Mouse (Mus musculus) urinary bladder, adult 2 months (tissue): ENCODE measurements around the gene Slc2a13. TPM values are rescaled to one million over a fixed set of nuclear protein-coding genes. Genes with fewer than 3 reads are reported as not detected.

Experiments
- DNase-seq: peaks from one replicate; pipeline ENCODE4 v3.0.0; 2022; ENCODE audit warnings: low spot score
- polyA plus RNA-seq: library from polyadenylated mRNA; depleted of rRNA; stranded (reverse); fragments of >200 nt; gene quantifications from 2 replicates; pipeline ENCODE4 v1.2.3, GENCODE M21; 2012

Slc2a13 gene
- polyA plus RNA-seq, 1 experiment = 2.8 TPM

DNA sequence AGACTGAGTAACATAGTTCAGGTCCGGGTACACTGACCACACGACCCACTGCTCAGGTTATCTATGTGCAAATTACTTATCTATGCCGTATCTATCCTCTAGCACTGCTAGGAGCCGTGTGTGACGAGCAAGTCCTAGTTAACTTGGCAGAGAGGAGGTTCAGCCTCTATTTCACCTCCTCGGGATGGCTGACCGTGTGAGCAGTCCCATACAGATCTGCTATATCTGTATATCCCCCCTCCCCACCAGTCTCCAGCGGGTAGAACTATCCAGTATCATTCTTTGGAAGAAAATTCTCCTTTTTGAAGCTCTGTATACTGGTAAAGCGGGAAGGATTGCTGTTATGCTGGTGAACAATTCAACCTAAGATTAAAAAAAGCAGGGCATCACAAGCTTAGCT lies 70.8 kb downstream of the Slc2a13 start:
- no peak for DNase-seq

DNA sequence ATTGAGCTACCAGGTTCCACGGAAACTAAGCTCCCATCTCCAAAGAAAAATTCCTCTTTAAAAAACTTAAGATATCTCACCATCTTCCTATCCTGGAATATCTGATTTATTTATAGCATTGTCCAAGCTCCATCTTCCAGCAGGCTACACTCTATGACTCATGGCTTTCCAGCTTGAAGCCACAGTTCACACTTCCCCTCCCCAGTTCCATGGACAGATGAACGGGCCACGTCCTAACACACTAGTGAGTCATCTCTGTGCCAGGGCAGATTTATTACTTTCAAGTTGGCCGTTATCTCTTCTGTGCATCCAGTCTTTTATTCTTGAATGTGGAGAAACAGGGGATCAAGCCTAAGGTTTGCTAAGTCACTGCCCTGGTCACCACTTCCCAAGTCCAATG lies 78.0 kb downstream of the Slc2a13 start:
- DNase-seq = no peak

DNA sequence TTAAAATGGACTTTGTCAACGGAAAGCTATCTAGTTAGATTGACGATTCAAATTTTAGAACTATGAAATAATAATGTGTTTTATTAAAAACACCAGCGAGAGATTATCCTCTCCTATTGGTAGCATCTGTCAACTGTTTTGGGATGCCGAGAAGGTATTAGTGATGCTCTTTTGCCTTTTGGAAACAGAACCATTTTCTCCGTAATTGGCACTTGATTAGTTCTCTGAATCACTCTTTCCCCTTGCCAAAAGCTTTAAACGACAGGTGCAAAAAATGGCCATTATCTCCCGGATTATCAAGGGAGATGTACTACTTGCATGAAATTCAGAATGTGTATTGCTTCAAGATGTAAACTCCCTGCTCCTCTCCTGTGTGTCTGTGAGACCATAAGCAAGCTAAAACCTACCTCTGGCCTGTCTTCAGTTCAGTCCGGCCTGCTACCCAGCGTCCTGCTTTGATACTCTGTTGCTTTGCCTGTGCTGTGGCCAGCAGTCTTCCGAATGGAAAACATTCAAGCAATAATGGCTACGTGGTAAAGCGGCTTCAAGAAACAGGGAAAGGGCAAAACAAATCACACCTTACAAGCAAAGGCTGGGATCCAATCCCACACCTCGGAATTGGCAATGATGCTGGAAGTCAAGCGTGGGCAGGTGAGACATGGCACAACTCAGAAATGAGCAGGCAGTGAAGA lies 93.0 kb downstream of the Slc2a13 start:
- no peak for DNase-seq

DNA sequence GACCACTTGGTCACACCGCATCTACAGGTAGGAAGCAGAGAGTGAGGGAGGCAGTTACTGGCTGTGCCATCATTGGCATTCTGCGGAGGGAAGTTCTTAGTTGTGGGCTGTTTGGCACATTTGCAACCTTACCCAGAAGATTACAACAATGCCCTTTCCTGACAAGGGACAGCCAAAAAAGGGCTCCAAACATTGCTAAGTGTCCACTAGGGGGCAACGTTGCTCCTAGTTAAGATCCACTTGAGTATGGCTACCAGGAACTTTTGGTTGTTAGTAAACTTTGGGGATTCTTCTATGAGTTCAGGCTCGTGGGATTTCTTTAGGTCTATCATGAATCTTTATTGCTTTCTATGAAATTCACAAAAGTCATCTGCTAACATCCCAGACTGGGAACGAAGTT lies 95.3 kb downstream of the Slc2a13 start:
- DNase-seq = no peak

DNA sequence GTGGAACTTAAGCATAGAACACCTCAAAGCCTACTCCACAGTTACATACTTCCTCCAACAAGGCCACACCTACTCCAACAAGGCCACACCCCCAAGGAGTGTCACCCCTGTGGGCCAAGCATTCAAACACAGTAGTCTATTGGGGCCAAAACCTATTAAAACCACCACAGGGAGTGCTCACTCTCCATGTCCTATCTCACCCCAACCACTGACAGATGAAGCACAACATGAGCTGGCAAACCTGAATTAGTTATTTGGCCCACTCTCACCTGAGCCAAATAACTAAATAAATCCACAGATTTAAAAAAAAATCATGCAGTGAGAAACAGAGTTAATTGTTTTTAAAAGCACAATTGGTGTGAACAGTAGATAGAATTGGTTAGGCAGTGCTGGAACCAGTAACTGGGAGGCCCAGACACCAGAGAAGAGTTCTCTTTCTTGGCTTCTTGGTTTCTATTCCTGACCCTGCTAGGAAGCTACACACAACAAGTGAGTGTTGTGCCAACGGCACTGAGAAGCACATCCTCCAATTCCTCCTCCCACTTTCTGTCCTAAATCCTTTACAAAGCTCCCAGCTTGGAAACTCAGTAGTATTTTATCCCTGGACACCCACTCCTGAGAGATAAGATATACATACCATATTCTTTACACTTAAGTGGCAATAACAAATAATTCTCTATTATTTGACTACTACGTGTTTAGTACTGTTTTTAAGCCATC lies 99.2 kb downstream of the Slc2a13 start:
- no peak for DNase-seq

DNA sequence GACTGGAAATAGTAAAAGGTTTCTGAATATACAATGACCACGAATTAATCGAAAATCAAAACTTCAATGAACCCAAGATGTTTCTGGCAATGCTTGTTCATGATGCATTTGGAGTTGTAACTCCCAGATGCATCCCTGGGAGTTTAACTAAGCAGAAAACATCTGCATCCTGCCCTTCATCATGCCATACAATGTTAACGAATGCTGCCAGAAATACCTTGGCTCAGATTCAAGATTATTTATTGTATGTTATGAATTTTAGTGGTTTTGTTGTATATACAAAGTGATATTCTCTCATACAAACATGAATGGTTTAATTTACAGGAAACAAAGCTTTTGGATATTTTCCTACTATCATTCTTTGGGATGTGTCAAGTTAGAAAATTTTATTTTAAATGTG lies 107.7 kb downstream of the Slc2a13 start:
- no peak for DNase-seq

DNA sequence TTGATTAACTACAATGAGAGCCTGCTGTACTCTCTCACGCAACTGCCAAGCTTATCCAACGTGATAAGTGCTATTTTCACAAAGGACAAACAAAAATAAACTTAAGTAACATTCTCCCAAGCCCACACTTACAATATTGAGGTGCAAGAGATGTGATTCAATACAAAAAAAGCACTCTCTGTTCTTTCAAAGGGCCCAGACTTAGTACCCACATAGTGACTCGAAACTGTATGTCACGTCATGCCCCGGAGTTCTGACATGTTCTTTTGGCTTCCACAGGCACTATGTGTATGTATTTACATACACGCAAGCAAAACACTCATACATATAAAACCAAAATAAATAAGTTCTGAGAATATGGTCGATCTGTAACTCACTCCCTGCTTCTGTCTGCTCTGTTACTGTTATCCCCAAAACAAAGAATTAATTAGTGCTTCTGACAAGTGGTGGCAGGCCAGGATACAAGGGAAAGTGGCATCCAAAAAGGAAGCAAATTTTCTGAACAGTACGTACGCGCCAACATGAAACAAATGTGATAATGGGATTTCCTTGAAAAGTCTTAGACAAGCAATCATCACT lies 109.1 kb downstream of the Slc2a13 start:
- no peak for DNase-seq

DNA sequence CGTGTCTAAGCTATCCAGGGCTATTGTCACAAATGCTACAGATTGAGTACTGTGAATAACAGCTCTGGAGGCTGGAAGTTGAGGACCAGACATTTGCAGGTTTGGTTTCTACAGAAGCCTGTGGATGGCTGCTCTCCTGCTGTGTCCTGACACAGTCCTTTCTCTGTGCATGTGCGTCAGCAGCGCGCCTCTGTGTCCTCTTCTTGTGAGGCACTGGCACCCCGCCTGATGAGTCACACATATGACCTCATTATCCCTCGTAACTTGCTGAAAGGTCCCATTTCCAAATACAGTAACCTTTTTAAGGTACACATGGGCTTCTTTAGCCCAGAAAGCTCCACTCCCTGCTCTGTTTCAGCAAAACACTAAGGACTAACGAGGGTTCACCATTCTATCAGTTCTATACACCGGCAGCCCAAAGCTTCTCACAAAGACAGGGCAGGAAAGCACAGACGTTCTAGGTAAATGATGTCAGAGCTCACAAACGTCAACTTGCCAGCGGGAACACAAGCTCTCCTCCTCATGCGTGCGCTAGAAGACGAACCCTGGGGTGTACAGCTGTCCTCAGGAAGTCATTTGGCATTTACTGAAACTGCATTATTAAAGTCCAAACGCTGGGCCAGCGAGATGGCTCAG lies 109.9 kb downstream of the Slc2a13 start:
- no peak for DNase-seq

DNA sequence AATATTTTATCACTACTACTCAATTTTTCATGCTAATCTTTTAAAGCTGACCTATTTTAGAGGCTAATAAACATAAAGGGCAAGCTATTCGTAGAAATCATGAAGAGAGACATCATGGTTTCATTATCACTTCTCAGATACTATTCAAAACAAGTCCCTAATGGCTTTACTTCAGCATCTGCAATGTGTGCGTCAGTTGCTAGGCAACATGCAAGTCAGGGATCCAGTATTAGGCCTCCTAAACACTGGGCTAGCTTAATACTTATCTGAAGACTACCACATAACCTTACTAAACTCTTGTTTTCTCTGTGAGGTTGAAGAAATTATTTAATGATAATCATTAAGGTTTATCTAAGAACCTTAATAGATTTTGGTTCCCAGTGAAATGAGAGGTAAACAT lies 111.1 kb downstream of the Slc2a13 start:
- DNase-seq = no peak

DNA sequence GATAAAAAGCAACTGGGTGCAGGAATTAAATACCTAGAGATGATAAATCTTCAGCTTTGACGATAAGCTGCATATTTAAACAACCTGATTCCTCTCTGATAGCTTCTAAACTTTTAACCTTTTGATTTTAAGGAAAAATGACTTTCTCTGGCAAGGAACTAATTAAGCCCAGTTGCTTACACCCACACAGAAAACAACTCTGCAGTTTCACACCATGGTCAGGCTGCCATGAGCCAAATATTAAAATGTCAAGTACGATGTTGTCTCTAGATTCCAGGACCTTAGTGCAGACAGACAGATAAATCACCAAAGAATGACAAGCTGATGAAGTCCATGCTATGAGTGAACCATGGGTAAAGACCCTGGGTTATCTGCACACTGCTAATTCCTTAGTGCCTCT lies 115.9 kb downstream of the Slc2a13 start:
- DNase-seq = no peak

DNA sequence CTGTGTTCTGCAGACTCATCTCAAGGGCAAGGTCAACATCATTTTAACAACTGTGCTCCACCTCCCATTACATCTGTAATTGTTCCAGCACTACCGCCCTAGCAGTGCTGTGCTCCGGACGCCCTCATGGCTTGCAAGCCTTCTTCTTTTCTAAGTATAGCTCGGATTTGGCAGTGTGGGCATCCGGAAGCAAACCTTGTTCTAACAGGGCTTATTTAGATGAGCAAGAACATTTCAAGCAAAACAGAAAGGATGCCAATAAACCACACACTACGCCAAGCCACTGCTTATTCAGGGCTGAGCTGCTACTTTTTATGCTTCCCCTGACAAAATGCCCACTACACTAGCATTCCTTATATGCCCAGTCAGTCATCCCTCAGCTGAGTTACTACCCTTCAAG lies 127.7 kb downstream of the Slc2a13 start:
- DNase-seq = no peak

DNA sequence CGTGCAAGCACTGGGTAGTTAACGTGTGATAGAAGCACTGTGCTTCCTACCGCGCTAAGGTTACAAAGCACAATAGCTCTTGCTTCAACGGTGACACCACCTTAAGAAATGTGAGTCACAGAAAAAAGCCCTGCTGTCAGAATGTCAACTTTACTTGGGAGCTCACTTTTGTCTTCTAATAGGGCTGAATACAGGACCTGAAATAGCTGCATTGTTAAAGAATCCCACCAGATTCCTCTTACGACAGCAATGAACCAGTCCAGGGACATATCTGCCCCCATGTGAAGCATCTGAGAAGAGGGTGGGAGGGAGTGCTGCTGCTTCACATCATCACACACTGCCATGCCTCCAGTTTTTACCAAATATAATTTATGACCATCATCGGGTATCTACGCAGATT lies 129.6 kb downstream of the Slc2a13 start:
- DNase-seq = no peak

DNA sequence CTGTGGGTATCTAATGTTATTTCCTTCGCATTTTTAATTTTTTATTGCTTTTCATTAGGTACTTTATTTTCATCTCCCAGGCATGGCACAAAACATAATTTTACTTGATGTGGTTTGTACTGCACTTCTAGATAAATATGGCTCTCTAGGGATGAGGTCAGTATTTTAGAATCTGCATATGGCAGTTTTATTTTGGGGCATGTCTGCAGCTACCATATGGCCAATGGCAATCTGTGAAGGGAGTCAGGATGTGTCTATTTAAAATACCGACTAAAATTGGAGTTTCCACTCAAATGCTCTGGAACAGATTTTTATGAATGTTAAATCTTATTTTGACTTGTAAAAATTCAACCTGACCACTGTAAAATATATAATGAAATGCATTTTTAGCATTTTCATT lies 133.2 kb downstream of the Slc2a13 start:
- DNase-seq = no peak

DNA sequence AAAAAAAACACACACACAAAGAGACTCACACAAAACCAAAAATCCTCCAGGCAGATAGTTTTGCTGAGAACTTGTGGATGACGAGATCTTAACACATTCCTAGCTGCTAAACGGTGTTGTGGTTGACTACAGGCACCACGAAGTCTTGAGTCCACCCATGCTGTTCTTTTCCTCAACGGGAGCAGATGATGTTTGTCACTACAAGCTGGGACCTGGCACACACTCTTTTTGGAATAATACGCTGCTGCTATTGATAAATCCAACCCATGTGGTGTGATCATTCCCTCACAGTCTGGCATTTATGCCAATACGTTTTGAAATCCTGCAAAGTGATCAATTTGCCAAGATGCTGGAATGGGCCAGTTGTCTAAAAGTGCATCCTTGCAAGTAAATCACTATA lies 147.6 kb downstream of the Slc2a13 start:
- no peak for DNase-seq

DNA sequence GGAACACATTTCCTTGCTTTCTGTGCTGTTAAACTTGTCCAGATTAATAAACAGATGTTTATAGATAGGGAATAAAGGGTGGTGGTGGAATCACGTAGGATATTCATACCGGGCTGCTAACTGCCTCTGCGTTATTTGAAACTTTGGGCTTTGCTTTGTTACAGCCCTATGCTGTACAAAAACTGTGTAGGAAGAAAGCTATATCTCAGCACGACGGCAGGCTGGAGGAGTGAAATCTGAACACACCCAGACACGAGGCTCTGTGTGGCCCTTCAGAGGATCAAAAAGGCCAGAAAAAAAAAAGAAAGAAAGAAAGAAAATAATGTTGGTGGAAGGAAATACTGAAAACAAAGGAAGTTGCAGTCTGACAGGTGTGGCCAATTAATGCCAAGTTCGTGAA lies 166.1 kb downstream of the Slc2a13 start:
- DNase-seq = no peak

DNA sequence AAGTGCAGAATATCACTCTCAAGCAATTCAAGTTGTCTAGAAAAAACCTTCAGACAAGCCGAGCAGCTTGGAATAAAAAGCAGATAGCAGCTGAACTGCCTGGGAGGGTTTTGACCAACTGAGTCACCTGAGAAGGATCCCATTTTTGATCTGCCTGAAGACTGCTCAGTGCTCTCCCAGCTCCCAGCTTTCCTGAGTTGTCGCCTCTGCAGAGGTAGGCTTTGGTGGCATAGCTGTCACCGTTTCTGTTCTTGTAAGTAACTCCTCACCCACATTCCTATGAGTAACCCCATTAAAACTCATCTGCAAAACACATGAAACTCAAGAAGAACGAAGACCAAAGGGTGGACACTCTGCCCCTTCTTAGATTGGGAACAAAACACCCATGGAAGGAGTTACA lies 177.9 kb downstream of the Slc2a13 start:
- DNase-seq = no peak

DNA sequence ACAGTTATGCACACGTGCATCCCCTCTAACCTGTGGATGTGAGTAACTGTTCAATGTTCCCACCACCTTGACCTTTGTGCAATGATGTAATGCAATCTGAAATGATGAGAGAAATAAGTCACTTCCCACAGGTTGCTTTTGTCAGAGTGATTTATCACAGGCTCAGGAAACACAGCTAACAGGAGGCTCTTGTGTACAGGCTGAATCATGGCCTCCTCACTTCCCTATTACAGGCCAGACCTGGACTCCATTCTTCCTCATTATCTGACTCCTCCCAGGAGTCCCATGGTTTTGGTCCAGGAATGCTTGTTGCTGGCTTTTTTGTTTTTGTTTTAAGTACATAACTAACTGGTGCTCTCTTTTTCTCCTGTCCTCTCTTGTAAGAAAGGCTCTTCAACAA lies 189.4 kb downstream of the Slc2a13 start:
- no peak for DNase-seq

DNA sequence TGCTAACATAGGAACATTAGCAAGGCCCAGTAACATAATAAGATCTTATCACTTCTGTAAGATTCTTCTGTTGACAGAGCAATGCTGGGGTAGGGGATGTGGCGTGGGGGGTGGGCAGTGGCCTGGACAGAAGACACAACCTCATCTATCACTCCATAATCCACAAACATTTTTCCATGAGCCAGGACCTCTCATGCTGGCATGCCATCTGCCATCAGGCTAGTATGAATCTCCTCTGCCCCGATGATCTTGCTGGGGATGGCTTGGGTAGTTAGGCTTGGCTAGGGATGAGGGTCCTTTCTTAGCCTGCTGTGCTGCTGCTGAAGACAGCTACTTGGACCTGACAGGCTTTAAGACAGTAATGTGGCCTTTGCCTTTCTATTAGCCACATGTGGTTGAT lies 190.5 kb downstream of the Slc2a13 start:
- no peak for DNase-seq

DNA sequence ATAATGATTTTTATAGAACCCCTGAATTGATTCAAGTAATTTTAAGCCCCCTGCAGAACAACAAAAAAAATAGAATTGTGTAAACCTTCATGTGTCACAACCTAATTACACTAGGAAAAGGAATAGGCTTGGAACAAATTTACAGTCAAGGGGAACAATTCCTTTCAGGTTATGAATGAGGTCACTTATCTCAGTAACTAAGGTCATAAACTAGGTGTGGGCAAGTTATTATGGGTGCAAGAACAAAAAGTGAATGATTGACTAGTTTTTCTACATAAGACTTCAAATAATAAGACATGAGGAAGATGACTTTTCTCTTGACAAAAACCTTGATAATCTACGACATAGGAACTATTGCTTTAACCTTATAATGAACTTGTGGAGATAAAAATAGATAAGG lies 191.2 kb downstream of the Slc2a13 start:
- DNase-seq = no peak

DNA sequence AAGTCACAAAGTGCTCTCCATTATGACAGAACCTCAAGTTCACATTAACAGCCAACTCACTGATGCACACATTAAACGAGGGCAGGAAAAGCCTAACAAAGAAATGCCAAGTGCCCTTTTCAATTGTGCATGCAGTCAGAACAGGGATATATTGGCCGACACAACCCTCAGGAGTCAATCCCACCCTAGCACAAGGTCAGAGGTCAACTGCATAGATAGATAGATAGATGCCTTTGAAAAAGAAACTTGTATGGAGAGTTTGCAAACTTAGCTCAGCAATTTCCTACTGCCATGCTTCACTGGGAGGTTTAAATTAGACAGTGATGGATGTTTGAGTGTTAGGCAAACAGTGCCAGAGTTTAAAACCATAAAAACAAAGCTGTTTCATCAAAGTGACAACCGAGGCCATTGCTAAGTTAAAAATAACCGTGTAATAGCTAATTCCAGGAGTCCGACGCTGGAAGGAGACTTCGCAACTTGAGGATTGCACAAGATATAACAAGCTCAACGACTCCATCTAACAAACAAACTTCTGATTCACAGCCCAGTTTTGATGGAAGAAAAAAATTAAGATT lies 194.2 kb downstream of the Slc2a13 start:
- no peak for DNase-seq

DNA sequence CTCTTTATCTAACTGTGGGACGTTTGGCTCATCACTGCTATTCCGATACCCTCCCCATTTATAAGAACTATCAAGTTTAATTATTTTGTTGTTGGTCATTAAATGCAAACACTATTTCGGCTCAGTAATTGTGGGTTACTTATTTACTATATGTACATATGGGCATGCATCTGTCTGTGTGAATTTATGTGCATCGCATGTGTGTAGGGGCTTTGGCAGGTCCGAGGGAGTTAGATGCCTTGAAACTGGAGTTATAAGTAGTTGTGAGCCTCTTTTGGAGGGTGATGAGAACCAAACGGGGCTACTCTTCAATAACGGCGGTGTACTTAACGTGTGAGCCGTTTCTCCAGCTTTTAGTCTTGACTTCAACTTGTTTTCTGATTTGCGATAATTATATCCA lies 195.5 kb downstream of the Slc2a13 start:
- DNase-seq = no peak

DNA sequence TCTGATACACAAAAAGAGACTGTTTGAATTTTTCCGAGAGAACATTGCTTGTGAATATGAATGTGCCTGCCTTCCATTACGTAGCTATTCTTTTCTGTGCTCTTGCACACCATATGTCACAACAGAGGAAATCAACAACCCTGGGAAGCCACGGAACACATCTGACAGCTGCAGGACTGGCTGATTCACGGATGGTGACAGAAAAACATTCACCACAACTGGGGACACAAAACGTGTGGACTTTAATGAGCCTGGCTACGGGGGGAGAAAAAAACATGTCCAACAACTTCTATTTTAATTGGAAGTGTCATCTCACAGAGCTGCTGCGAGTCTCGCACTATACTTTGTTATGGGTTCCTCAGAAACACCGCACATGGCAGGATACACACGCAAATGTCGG lies 196.0 kb downstream of the Slc2a13 start:
- no peak for DNase-seq

DNA sequence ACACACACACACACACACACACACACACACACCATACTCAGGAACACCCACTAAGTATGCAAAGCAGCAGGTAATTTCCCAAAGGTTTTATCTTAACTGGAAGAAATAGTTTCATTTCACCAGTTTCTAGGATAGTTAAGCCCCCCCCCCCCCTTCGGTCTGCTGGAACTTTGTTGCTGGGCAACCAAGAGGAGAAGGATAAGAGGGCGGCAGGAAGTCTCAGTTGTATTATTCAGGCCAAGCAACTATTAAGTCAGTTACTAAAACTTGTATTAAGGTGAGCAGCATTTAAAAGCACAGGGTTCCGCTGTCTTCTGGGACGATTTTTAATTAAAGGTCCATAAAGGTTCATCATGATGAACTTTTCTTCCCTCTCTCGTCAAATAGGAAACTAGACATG lies 198.6 kb downstream of the Slc2a13 start:
- no peak for DNase-seq
